Mouse (Mus musculus): ENCODE measurements around the gene Aif1.

Gene Aif1

DNA sequence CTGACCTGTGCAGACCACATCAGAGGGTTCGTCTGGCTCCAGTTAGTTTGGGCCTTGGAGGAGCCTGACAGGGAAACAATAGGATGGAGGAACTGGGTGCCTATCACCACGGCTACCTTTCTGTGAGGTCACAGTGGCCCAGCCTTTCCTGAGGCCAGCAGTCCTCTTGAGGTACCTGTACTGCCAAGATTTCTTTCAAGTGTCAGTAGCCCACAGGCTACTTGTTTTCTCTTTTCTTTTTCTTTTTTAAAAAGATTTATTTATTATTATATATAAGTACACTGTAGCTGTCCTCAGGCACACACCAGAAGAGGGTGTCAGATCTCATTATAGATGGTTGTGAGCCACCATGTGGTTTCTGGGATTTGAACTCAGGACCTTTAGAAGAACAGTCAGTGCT, at the start of gene Aif1:
Gene Aif1, minus strand, starts transcription at position 101 of the 400 bp plus-strand sequence.
- Histone ChIP-seq H3K27me3 (ENCODE audit: control insufficient read depth, insufficient read depth, low read length, poor library complexity, severe bottlenecking) (no peaks in the 10 kb centered on the region), H3K36me3 (ENCODE audit: control insufficient read depth, insufficient read depth, low read length, poor library complexity, severe bottlenecking) (no peaks in the 10 kb centered on the region)
- DNase-seq (ENCODE audit: low read depth, low spot score) = no peak

- H3K27me3 ChIP-seq (ENCODE audit: control insufficient read depth, insufficient read depth, low read length, poor library complexity, severe bottlenecking) = no peaks in the 10 kb centered on the region
- H3K36me3 ChIP-seq (ENCODE audit: control insufficient read depth, insufficient read depth, low read length, poor library complexity, severe bottlenecking) = peaks cover 4% of the 10 kb centered on the region; the same call in 1 of the 2 replicates
- no peak for DNase-seq (ENCODE audit: low read depth, low spot score)
Observed at GRCm38 (mm10) chr17:35225456-35225855, 49.6 kb upstream of the Aif1 start.

DNA sequence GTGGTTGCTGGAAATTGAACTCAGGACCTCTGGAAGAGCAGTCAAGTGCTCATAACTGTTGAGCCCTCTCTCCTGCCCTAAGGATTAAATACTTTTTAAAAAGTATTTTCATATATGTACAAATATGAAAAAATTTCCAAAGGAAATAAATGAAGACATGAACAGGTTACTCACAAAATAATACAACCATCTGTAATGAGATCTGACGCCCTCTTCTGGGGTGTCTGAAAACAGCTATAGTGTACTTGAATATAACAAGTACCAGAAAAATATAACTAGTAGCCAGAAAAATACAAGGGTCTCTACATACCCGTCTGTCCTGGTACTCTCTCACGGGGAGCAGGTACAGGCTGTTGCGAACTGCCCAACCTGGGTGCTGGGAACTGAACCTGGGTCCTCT, 48.8 kb upstream of the Aif1 start:
- DNase-seq (ENCODE audit: low read depth, low spot score) = no peak
- peaks cover 4% of the 10 kb centered on the region; the same call in 1 of the 2 replicates for H3K36me3 ChIP-seq (ENCODE audit: control insufficient read depth, insufficient read depth, low read length, poor library complexity, severe bottlenecking)
- no peaks in the 10 kb centered on the region for H3K27me3 ChIP-seq (ENCODE audit: control insufficient read depth, insufficient read depth, low read length, poor library complexity, severe bottlenecking)

DNA sequence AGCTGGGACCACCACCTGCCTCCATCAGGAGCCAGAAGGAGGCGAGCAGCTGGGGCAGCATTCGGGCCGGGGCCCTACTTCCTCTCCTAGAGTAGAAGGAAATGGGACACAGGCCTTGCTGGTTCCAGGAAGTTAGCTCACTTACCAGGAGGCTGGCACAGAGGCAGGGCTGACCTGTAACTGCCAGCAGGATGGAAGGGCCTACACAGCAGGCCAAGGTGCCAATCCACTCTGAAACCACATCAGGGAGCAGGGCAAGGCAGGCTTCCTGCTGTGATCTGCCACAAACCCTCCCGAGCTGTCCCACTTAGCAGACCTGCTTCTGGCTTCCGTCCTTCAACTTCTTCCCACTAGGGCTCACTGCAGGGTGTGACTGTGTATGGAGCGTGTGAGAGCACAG, 46.4 kb upstream of the Aif1 start:
- no peaks in the 10 kb centered on the region for H3K27me3 ChIP-seq (ENCODE audit: control insufficient read depth, insufficient read depth, low read length, poor library complexity, severe bottlenecking)
- DNase-seq (ENCODE audit: low read depth, low spot score) = no peak
- no peaks in the 10 kb centered on the region; the same call in 1 of the 2 replicates for H3K36me3 ChIP-seq (ENCODE audit: control insufficient read depth, insufficient read depth, low read length, poor library complexity, severe bottlenecking)

DNA sequence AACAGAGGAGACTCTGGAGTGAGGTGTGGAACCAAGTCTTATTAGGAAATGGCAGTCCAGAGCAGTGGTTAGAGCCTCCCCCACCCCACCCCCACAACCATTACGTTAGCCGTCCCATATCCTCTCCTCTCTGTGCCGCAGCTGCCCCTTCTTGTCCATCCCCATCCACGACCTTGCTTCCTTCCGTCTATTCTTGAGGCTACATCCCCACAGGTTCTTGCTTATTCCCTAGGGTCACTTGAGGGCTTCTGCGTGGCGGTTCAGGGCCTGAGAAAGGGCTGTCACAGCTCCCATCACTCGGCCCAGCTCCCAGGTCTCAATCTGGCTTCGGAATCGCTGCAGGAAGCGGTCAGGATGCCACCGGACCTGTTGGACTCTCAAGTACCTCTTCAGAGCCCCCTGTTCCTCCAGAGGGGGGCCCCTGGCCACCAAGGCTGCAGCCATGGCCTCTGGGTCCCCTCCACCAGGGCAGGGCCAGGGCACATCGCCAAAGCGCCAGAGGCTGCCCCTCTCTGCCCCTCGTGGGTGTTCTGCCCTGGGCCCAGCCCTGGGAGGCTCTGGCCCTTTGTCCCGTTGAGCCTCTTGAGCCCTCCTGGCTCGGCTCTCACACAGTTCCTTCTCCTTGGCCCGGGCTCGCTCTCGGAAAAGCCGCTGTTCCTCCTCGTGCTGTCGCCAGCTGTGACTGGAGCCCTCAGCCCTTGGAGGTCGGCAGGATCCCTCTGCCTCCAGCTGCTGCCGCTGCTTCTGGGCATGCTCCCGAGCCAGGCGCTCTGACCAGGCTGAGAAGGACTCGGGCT, 44.5 kb upstream of the Aif1 start, which contains the start of gene Gm16181:
Gene Gm16181, plus strand, starts transcription at position 679 of the 797 bp plus-strand sequence.
- no peaks in the 10 kb centered on the region for H3K27me3 ChIP-seq (ENCODE audit: control insufficient read depth, insufficient read depth, low read length, poor library complexity, severe bottlenecking)
- no peak for DNase-seq (ENCODE audit: low read depth, low spot score)
- H3K36me3 ChIP-seq (ENCODE audit: control insufficient read depth, insufficient read depth, low read length, poor library complexity, severe bottlenecking) = no peaks in the 10 kb centered on the region; the same call in 1 of the 2 replicates

DNA sequence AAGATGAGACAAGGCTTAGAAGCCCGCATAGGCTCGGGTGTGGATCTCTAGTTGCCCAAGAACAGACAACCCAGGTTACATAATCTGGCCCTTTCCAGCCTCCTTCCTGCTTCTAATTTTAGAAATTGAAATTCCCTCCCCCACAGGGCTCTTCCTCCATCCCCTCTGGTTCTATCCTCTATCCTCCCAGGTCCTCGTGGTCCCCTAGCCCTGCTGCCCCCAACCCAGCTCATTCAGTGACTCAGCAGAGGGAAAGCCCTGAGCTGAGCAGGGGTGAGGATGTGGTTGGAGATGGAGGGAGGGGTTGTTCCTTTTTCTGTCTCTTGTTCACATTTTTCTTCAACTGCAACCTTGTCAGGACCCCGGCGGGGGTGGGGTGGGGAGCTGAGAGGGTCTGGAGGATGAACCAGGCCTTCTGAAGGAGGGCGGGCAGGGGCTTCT, 43.8 kb upstream of the Aif1 start:
- no peaks in the 10 kb centered on the region for H3K27me3 ChIP-seq (ENCODE audit: control insufficient read depth, insufficient read depth, low read length, poor library complexity, severe bottlenecking)
- H3K36me3 ChIP-seq (ENCODE audit: control insufficient read depth, insufficient read depth, low read length, poor library complexity, severe bottlenecking) = no peaks in the 10 kb centered on the region; the same call in 1 of the 2 replicates
- DNase-seq (ENCODE audit: low read depth, low spot score) = peak; percentile 61

GRCm38 (mm10) chr17:35218516-35219193, 42.8 kb upstream of the Aif1 start:
- H3K36me3 ChIP-seq (ENCODE audit: control insufficient read depth, insufficient read depth, low read length, poor library complexity, severe bottlenecking) = no peaks in the 10 kb centered on the region; the same call in 1 of the 2 replicates
- no peaks in the 10 kb centered on the region for H3K27me3 ChIP-seq (ENCODE audit: control insufficient read depth, insufficient read depth, low read length, poor library complexity, severe bottlenecking)
- peak; percentile 88 for DNase-seq (ENCODE audit: low read depth, low spot score)

GRCm38 (mm10) chr17:35213071-35213470, 37.2 kb upstream of the Aif1 start:
- DNase-seq (ENCODE audit: low read depth, low spot score) = no peak
- Histone ChIP-seq H3K36me3 (ENCODE audit: control insufficient read depth, insufficient read depth, low read length, poor library complexity, severe bottlenecking) (no peaks in the 10 kb centered on the region), H3K27me3 (ENCODE audit: control insufficient read depth, insufficient read depth, low read length, poor library complexity, severe bottlenecking) (no peaks in the 10 kb centered on the region)

- no peaks in the 10 kb centered on the region for H3K36me3 ChIP-seq (ENCODE audit: control insufficient read depth, insufficient read depth, low read length, poor library complexity, severe bottlenecking)
- H3K27me3 ChIP-seq (ENCODE audit: control insufficient read depth, insufficient read depth, low read length, poor library complexity, severe bottlenecking) = no peaks in the 10 kb centered on the region
- no peak for DNase-seq (ENCODE audit: low read depth, low spot score)
Observed at GRCm38 (mm10) chr17:35210593-35210992, 34.7 kb upstream of the Aif1 start.

GRCm38 (mm10) chr17:35209785-35210535, 34.1 kb upstream of the Aif1 start:
- Histone ChIP-seq H3K36me3 (ENCODE audit: control insufficient read depth, insufficient read depth, low read length, poor library complexity, severe bottlenecking) (no peaks in the 10 kb centered on the region), H3K27me3 (ENCODE audit: control insufficient read depth, insufficient read depth, low read length, poor library complexity, severe bottlenecking) (no peaks in the 10 kb centered on the region)
- peak; percentile 89 for DNase-seq (ENCODE audit: low read depth, low spot score)

DNA sequence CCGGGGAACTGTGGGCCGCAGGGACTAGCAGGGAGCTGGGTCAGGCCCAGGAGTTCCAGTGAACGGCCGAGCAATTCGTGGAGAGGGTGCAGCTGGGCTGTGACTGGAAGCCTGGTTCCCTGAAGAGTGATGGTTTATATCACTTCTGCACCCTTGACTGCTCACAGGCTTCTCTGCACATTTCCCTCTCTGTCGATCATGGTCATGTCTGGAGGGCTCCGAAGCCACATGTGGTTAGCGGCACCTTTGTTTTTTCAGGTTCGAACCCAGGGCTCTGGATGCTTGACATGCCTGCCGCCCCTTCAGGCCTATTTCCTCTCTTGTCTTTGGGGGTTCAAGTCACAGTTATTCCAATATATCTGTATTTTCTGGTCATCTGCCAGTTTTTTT, 29.5 kb upstream of the Aif1 start:
- H3K27me3 ChIP-seq (ENCODE audit: control insufficient read depth, insufficient read depth, low read length, poor library complexity, severe bottlenecking) = no peaks in the 10 kb centered on the region
- peak; percentile 58 for DNase-seq (ENCODE audit: low read depth, low spot score)
- no peaks in the 10 kb centered on the region for H3K36me3 ChIP-seq (ENCODE audit: control insufficient read depth, insufficient read depth, low read length, poor library complexity, severe bottlenecking)

GRCm38 (mm10) chr17:35204494-35205379, 28.9 kb upstream of the Aif1 start, which contains the start of gene Lta:
TSS of gene Lta (minus strand) at chr17:35205351.
- Histone ChIP-seq H3K36me3 (ENCODE audit: control insufficient read depth, insufficient read depth, low read length, poor library complexity, severe bottlenecking) (peaks cover 4% of the 10 kb centered on the region; the same call in 1 of the 2 replicates), H3K27me3 (ENCODE audit: control insufficient read depth, insufficient read depth, low read length, poor library complexity, severe bottlenecking) (no peaks in the 10 kb centered on the region)
- peak; percentile 82 for DNase-seq (ENCODE audit: low read depth, low spot score)

- Histone ChIP-seq H3K36me3 (ENCODE audit: control insufficient read depth, insufficient read depth, low read length, poor library complexity, severe bottlenecking) (peaks cover 10% of the 10 kb centered on the region; the same call in 1 of the 2 replicates), H3K27me3 (ENCODE audit: control insufficient read depth, insufficient read depth, low read length, poor library complexity, severe bottlenecking) (no peaks in the 10 kb centered on the region)
- no peak for DNase-seq (ENCODE audit: low read depth, low spot score)
Observed at GRCm38 (mm10) chr17:35202442-35202841, 26.6 kb upstream of the Aif1 start.

- peaks cover 10% of the 10 kb centered on the region; the same call in 1 of the 2 replicates for H3K36me3 ChIP-seq (ENCODE audit: control insufficient read depth, insufficient read depth, low read length, poor library complexity, severe bottlenecking)
- no peaks in the 10 kb centered on the region for H3K27me3 ChIP-seq (ENCODE audit: control insufficient read depth, insufficient read depth, low read length, poor library complexity, severe bottlenecking)
- DNase-seq (ENCODE audit: low read depth, low spot score) = peak; percentile 80
Observed at GRCm38 (mm10) chr17:35201787-35202186, 25.9 kb upstream of the Aif1 start, which contains the start of gene Tnf. TSS of gene Tnf (minus strand) at chr17:35202007.
